Mouse (Mus musculus): ENCODE measurements around the gene Dapl1.

DNA sequence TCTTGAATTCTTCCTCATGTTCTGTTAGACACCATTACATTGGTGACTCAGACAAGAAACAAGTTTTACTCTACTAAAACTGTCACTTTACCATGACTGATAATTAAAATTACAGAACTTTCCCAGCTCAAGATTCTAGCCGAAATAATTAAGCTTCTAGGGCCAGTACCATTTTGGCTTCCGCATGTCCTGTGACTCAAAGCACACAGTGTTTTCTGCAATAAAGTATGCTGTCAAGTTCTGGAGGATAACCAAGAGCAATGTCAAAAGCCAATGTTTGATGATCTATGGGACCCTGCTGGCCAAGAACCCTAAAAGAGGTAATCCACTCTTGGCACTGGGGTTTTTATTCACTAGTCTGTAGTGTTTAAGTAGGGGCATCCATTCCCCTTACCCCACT, 15.3 kb downstream of the Dapl1 start:
- TF ChIP-seq POLR2A (IDR thresholded peaks at IDR 0.05; ENCODE audit: borderline replicate concordance, extremely low read depth, low read depth, low read length) (no peak), CTCF (IDR thresholded peaks at IDR 0.05; ENCODE audit: insufficient read depth, low read length) (no peak)

Data from lung, adult 2 months (tissue).